Mouse (Mus musculus) E14TG2a.4 (cell line): Measurements from ENCODE around the gene Nfam1.

Source experiments
- H3K27me3 ChIP-seq: 2 replicates; pipeline ENCODE4 v1.6.1; 2014; ENCODE audit warnings: low read length, control low read depth; ENCODE audit not compliant: insufficient read depth
- H3K36me3 ChIP-seq: 2 replicates; pipeline ENCODE4 v1.6.1; 2014; ENCODE audit warnings: low read length, control low read depth; ENCODE audit not compliant: insufficient read depth
- H3K4me1 ChIP-seq: replicated peaks from 2 replicates; pipeline ENCODE4 v1.6.1; 2014; ENCODE audit warnings: low read depth, low read length, control low read depth
- H3K4me3 ChIP-seq: replicated peaks from 2 replicates; pipeline ENCODE4 v1.5.1; 2014; ENCODE audit warnings: mild to moderate bottlenecking, low read length
- H3K9me3 ChIP-seq: 2 replicates; pipeline ENCODE4 v1.6.1; 2014; ENCODE audit warnings: low read length, control low read depth
- CTCF ChIP-seq: conservative IDR thresholded peaks from 2 replicates; pipeline ENCODE4 v1.5.1; 2014; ENCODE audit warnings: low read length
- NANOG ChIP-seq: IDR thresholded peaks from 2 replicates; pipeline ENCODE4 v1.6.1; 2014; ENCODE audit warnings: borderline replicate concordance, low read length, mixed read lengths
- POU5F1 ChIP-seq: IDR thresholded peaks from 2 replicates; pipeline ENCODE4 v1.6.1; 2014; ENCODE audit warnings: low read length, borderline replicate concordance

Gene Nfam1

DNA sequence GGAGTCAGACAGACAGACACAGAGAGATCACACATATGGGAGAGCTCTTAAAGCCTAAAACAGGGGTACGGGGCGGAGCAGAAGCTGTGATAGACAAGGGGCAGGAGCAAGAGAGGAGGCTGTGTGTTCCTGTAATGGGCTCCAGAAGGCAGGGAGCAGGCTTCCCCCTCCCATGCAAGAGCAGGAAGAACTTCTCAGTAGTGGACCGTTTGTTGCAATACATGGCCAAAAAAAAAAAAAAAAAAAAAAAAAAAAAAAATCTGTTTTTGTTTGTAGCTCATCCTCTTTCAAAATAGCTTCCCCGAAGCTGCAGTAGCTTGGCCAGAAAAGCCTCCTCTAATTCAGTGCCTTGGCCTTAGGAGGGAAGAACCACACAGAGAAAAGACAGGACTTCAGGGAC is 2.2 kb downstream of the Nfam1 start:
- TF ChIP-seq CTCF (no peak), POU5F1 (no peak), NANOG (no peak)
- H3K9me3 ChIP-seq = no peaks in the 10 kb centered on the region
- H3K36me3 ChIP-seq = no peaks in the 10 kb centered on the region
- peaks cover 41% of the 10 kb centered on the region for H3K4me1 ChIP-seq
- H3K4me3 ChIP-seq = no peak overlapping the region
- H3K27me3 ChIP-seq = peaks cover 68% of the 10 kb centered on the region

GRCm38 (mm10) chr15:83029725-83030718 is 3.1 kb downstream of the Nfam1 start:
- Histone ChIP-seq H3K4me3 (no peak overlapping the region), H3K36me3 (no peaks in the 10 kb centered on the region), H3K27me3 (peaks cover 70% of the 10 kb centered on the region), H3K9me3 (no peaks in the 10 kb centered on the region), H3K4me1 (peaks cover 41% of the 10 kb centered on the region)
- no peak for TF ChIP-seq NANOG
- TF ChIP-seq POU5F1 = no peak

DNA sequence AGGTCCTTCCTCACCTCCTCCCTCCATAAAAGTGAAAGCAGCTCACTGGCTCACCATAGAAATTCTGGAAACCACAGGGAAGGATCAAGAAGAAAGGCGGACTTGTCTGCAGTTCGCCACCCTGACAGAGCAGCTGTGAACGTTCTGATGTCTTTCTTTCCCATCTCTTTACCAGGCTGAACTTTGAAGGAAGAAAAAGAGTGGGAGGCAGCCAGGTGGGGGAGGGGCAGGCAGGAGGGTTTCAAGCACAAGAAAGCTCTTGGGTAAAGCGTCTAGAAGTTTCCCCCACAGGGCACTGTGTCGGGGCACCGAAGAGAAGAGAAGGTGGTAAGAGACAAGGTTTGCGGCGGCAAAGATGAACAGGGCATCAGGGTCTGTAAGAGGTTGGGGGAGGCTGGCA is 7.0 kb downstream of the Nfam1 start:
- TF ChIP-seq CTCF (no peak), POU5F1 (no peak), NANOG (no peak)
- no peaks in the 10 kb centered on the region for H3K9me3 ChIP-seq

GRCm38 (mm10) chr15:83025041-83025760 is 7.9 kb downstream of the Nfam1 start:
- Histone ChIP-seq H3K4me3 (no peak overlapping the region), H3K36me3 (no peaks in the 10 kb centered on the region), H3K27me3 (peaks cover 46% of the 10 kb centered on the region), H3K4me1 (peaks cover 40% of the 10 kb centered on the region), H3K9me3 (no peaks in the 10 kb centered on the region)
- TF ChIP-seq NANOG = no peak
- TF ChIP-seq CTCF = no peak
- TF ChIP-seq POU5F1 = no peak

More for the DNA sequence above, 7.0 kb downstream of the Nfam1 start:
- Histone ChIP-seq H3K4me1 (peaks cover 38% of the 10 kb centered on the region), H3K4me3 (no peak overlapping the region), H3K36me3 (no peaks in the 10 kb centered on the region), H3K27me3 (peaks cover 50% of the 10 kb centered on the region)

DNA sequence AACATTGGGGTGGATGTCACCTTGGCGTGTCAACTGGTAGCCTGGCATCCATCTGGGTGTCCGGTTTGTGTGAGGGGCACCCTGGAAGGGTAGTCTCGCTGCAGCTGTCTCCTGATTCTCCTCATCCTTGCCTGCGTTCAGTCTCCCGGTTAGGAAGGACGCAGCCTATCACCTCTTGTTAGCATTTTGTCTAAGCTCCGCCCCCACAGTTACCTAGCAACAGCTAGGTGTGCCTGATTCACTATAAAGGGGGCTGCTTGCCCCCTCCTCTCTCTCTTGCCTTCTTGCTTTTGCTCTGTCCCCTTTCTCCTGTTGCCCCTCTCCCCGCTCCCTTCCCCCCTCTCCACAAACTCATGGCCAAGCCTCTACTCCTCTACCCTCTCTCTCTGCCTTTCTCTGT is 10.2 kb downstream of the Nfam1 start:
- H3K9me3 ChIP-seq = no peaks in the 10 kb centered on the region
- H3K4me3 ChIP-seq = no peak overlapping the region
- no peak for TF ChIP-seq POU5F1
- no peak for TF ChIP-seq CTCF
- TF ChIP-seq NANOG = no peak
- peaks cover 43% of the 10 kb centered on the region for H3K27me3 ChIP-seq
- H3K36me3 ChIP-seq = no peaks in the 10 kb centered on the region
- H3K4me1 ChIP-seq = peaks cover 43% of the 10 kb centered on the region

GRCm38 (mm10) chr15:83010990-83011664 is 22.0 kb downstream of the Nfam1 start:
- peaks cover 66% of the 10 kb centered on the region for H3K27me3 ChIP-seq
- no peaks in the 10 kb centered on the region for H3K36me3 ChIP-seq
- no peak for TF ChIP-seq CTCF
- TF ChIP-seq POU5F1 = no peak
- no peak for TF ChIP-seq NANOG
- peak overlapping the region; percentile 17 for H3K4me3 ChIP-seq
- H3K9me3 ChIP-seq = no peaks in the 10 kb centered on the region
- H3K4me1 ChIP-seq = peaks cover 57% of the 10 kb centered on the region

DNA sequence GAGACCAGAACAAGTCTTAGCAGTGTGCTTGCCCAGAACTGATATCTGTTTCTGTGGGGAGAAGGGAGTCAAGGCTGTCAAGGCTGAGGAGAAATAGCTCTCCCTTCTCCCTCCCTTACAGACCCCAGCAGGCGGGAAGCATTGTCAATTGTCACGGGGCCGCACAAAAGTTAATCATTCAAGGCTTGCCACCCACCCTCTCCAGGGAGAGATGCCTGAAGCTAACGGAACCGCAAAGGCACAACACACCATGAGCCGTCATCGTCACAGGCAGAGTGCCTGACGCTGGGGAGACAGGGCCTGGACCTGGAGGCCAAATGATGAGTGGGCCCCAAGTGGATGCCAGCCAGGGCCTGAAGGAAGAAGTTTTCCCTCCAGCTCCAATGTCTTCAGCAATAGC is 22.7 kb downstream of the Nfam1 start:
- Histone ChIP-seq H3K36me3 (no peaks in the 10 kb centered on the region), H3K9me3 (no peaks in the 10 kb centered on the region), H3K27me3 (peaks cover 71% of the 10 kb centered on the region), H3K4me3 (peak overlapping the region; percentile 17; the same call in 1 of the 2 replicates), H3K4me1 (peaks cover 57% of the 10 kb centered on the region)
- TF ChIP-seq POU5F1 (no peak), CTCF (no peak), NANOG (no peak)

DNA sequence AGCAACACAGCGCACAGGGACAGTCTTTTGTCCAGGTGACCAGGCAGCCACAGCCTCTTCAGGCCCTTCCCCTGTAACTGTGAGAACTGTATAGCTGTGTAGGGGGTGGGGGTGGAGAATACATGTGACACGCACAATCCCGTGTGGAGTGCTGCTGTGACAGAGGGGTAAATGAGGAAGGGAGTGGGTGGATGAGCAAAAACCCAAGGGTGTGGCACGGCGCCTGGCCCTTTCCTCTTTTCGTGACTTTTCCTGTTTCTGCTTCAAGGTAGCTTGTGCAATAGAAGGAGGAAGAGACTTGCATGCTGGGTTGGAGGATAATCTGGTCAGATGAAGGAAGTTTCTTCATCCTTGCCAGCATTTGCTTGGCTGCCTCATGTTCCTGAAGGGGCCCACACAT is 23.6 kb downstream of the Nfam1 start:
- H3K9me3 ChIP-seq = no peaks in the 10 kb centered on the region
- peak overlapping the region; percentile 48 for H3K4me3 ChIP-seq
- H3K36me3 ChIP-seq = no peaks in the 10 kb centered on the region
- H3K4me1 ChIP-seq = peaks cover 57% of the 10 kb centered on the region
- no peak for TF ChIP-seq CTCF
- no peak for TF ChIP-seq NANOG
- TF ChIP-seq POU5F1 = no peak
- peaks cover 63% of the 10 kb centered on the region for H3K27me3 ChIP-seq
